Mouse (Mus musculus) embryonic stem cell, embryonic (primary cell): ENCODE data around the gene Gm19426.

Experiments
- CTCF ChIA-PET, 4 experiments: fragments of 300-600 bp in 2 of 4; fragments of 350-600 bp in 2 of 4; sonication (Branson Sonifier 250); formaldehyde crosslinking; loops; one replicate each; lab custom pipeline; 2022; ENCODE audit warnings: inconsistent platforms in 2 of 4; lab: Charles Lee
- POLR2A ChIA-PET, 4 experiments: fragments of 300-600 bp in 2 of 4; fragments of 350-600 bp in 2 of 4; sonication (Branson Sonifier 250); formaldehyde crosslinking; loops; one replicate each; lab custom pipeline; 2022; ENCODE audit warnings: antibody characterized with exemption in 4 of 4, inconsistent platforms in 1 of 4; lab: Charles Lee

Gene Gm19426

DNA sequence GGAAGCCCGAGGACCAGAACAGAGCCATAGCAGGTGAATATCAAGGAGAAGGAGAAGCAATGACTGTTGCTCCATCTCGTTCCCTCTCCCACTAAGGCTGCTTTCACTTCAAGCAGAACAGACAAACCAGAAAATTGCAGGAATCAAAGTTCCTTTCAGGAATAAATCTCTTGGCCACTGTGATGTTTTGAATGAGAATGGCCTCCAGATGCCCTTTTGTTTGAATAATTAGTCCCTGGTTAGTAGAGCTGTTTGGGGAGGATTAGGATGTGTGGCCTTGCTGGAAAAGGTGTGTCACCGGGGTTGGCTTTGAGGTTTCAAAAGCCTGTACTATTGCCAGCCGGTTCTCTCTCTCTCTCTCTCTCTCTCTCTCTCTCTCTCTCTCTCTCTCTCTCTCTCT, 18.8 kb upstream of the Gm19426 start:
- ChIA-PET CTCF (interaction anchor here (0.5 to 2.9 kb wide), 8 partner anchors 10 to 255 kb away, joined by 3 to 7 read pairs (median 4); no protein-coding TSS in a partner anchor), POLR2A (interaction anchor here (0.6 to 23.1 kb wide), 25 partner anchors 9 to 1390 kb away, joined by 3 to 652 read pairs (median 5); partner anchors contain the start of genes Serping1 (in 3 of the 4), Clp1 (in 2 of the 4), Gm19426 (in 2 of the 4) and Ube2l6 (in 1 of the 4))

DNA sequence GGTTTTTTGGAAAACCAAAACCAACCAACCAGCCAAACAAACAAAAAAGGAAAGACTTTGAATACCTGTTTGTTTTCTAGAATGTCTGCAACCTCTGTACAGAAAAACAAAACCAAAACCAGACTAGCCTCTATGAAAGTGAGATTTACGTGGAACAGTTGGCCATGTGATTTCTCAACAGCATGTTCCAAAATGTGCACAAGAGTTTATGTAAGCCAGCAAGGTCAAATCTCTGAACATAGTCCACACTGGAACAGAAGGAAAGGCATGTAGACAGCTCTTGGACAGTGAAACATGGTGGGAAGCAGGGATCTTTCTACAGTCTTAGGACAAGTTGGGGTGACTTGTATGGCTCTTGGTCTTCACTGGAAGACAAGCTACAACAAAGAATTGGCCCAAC, 18.4 kb upstream of the Gm19426 start:
- CTCF ChIA-PET, result interaction anchor here in 3 of 4 experiments (0.5 to 2.9 kb wide), 5 partner anchors 17 to 256 kb away, joined by 3 to 7 read pairs (median 3); no protein-coding TSS in a partner anchor
- POLR2A ChIA-PET, result interaction anchor here (0.6 to 23.1 kb wide), 19 partner anchors 13 to 183 kb away, joined by 3 to 652 read pairs (median 8); partner anchors contain the start of genes Serping1 (in 3 of the 4), Gm19426 (in 2 of the 4), Ube2l6 (in 1 of the 4) and Ypel4 (in 1 of the 4)

DNA sequence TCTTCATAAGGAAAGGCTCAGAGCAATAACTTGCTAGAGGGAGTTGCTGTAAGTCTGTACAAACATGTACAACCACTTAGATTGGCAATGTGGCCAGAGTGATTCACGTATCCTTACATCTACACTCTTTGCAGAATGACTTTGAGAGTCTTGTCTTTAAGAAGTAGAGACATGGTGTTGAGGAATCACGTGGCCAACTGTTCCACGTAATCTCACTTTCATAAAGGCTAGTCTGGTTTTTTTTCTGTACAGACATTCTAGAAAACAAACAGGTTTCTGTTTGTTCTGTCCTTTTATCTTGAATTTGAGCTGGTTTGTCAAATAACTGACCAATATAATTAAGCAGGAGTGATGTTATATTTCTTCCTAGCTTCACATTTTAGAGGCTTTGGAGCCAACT, 17.9 kb upstream of the Gm19426 start:
- ChIA-PET CTCF (interaction anchor here in 3 of 4 experiments (0.6 to 2.9 kb wide), 3 partner anchors 18 to 251 kb away, joined by 3 to 7 read pairs (median 4); no protein-coding TSS in a partner anchor), POLR2A (interaction anchor here in 2 of 4 experiments (0.6 to 23.1 kb wide), 9 partner anchors 13 to 46 kb away, joined by 3 to 652 read pairs (median 6); partner anchors contain the start of genes Gm19426 (in 2 of the 2), Serping1 (in 1 of the 2), Ube2l6 (in 1 of the 2) and Ypel4 (in 1 of the 2))

DNA sequence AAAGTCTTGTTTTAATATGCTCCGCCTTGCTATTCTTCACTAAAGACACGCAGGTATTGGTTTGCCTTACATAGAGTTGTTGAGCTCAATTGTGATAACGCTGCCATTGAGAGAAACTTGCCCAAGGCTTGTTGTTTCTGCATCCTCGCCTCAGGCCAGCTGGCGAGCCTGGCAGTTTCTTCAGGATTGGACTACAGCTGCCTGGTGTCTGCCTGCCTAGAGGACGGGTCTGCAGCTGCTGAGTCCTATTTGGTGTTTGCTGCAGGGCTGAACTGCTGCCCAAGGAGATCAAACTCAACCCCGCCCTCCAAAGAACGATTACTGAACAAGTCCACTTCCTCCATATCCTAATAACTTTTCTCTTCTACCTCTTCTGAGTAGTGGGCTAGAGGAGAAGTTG, 17.3 kb upstream of the Gm19426 start:
- POLR2A ChIA-PET, result interaction anchor here in 2 of 4 experiments (0.7 to 23.1 kb wide), 6 partner anchors 14 to 47 kb away, joined by 3 to 652 read pairs (median 10); partner anchors contain the start of genes Gm19426 (in 2 of the 2) and Ypel4 (in 1 of the 2)
- CTCF ChIA-PET, result interaction anchor here in 2 of 4 experiments (1.0 to 2.9 kb wide), 2 partner anchors 18 to 20 kb away, joined by 3 to 7 read pairs; no protein-coding TSS in a partner anchor

DNA sequence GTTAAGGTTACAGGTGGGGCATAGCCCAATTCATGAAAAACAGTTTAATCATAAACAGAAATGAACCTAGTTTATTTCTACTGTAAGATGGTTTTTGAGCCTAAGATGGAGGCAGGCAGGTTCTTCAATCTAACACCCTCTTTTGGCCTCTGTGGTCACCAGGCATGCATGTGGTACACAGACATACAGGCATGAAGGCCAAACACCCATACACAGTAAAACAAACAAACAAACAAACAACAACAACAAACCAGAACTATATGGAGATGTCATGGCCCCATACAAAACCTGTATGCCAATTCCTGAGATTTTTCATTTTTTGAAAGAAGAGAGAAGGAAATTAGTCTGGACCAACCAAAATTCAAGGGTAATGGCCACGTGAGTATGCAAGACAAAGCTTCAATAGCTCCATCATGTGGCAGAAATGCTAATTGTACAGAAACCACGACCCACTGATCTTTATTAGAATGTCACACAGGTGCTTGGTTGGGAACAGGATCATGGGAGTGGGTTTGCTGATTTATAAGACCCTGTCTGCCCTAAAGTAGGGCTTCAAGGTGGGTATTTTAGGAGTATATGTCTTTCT, 15.2 kb upstream of the Gm19426 start:
- ChIA-PET POLR2A (interaction anchor here (0.5 to 23.1 kb wide), 14 partner anchors 13 to 284 kb away, joined by 3 to 652 read pairs (median 5); partner anchors contain the start of genes Gm19426 (in 3 of the 4), Serping1 (in 3 of the 4), Ctnnd1 (in 1 of the 4) and Ube2l6 (in 1 of the 4)), CTCF (interaction anchor here (0.6 to 4.5 kb wide), 12 partner anchors 14 to 108 kb away, joined by 3 to 33 read pairs (median 4); partner anchors contain the start of gene Ube2l6 (in 1 of the 4))

DNA sequence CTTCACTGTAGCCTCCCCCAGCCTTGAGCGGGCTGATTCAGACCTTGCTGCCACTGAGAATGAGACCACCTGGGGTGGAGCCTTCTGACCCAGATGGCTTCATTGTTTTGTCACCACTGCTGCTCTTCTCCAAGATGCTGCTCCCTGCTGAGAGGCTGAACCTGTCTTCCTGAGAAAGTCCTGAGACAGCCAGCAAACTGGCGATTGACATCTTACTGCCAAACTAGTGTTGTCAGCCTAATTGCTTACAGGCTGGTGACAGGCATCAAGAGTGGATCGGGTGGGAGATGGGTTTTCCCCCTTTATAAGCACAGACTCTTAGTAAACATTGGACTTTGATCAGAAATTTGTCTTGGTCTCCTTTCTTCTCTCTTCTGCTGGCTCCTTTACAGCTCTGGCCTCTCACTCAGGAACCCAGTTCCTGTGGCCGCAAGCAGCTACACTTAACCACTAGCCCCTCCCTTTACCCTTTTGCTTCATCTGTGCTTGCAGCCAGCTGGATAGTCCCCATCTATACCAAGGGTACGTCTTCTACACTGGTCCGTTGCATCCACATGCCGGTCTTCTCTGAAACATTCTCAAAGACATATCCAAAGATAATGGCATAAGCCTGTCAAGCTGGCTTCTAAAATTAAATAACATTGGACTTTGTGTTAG, 13.7 kb upstream of the Gm19426 start:
- ChIA-PET CTCF (interaction anchor here (0.5 to 4.7 kb wide), 14 partner anchors 9 to 272 kb away, joined by 3 to 33 read pairs (median 3); partner anchors contain the start of gene Ube2l6 (in 1 of the 4)), POLR2A (interaction anchor here (0.7 to 23.6 kb wide), 19 partner anchors 2 to 178 kb away, joined by 3 to 652 read pairs (median 5); partner anchors contain the start of genes Gm19426 (in 3 of the 4), Ube2l6 (in 2 of the 4), Serping1 (in 1 of the 4) and Ypel4 (in 1 of the 4))

DNA sequence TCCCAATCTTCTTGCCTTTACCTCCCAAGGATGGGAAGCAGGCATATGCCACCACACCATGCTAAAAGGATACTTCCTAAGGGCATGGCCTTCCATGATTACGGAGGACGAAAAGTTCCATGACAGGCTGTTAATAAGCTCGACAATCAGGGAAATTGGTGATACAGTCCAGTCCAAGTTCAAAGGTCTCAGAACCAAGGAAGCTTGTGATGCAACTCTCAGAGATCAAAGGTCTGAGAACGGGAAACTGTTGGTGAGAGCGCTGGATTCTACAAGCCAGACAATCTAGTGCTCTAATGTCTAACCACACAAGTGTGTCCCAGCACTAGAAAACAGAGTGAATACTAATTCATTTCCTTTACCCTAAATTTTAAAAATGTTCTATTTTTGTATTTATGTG, 12.8 kb upstream of the Gm19426 start:
- POLR2A ChIA-PET, result interaction anchor here (0.6 to 23.6 kb wide), 19 partner anchors 2 to 992 kb away, joined by 3 to 652 read pairs (median 5); partner anchors contain the start of genes Gm19426 (in 3 of the 4), Clp1 (in 1 of the 4), Serping1 (in 1 of the 4) and Ube2l6 (in 1 of the 4)
- CTCF ChIA-PET, result interaction anchor here (0.5 to 4.7 kb wide), 15 partner anchors 10 to 273 kb away, joined by 3 to 33 read pairs (median 4); partner anchors contain the start of gene Ube2l6 (in 2 of the 4)

DNA sequence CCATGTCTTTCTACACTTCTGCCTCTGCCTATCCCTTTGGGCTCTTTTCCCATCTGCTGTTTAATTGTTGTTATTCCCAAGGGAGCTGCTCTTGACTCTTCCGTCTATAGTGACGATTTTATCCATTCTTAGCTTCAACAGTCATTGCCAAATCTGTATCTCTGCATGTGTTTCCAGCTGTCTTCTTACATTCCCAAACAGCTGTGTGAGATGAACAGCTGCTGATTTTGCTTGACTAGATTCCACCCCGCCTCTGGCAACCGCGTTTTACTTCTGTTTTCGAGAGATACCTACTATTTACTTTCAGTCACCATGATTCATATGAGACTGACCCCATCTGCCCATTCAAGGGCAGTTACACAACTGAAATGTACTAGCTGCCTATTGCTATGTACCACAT, 6.7 kb upstream of the Gm19426 start:
- POLR2A ChIA-PET, result interaction anchor here in 3 of 4 experiments (0.6 to 23.6 kb wide), 8 partner anchors 5 to 80 kb away, joined by 3 to 652 read pairs (median 6); partner anchors contain the start of genes Gm19426 (in 2 of the 3) and Ypel4 (in 1 of the 3)
- CTCF ChIA-PET, result interaction anchor here in 3 of 4 experiments (0.5 to 3.0 kb wide), 4 partner anchors 10 to 49 kb away, joined by 3 to 12 read pairs (median 5); partner anchors contain the start of gene Ube2l6 (in 1 of the 3)

DNA sequence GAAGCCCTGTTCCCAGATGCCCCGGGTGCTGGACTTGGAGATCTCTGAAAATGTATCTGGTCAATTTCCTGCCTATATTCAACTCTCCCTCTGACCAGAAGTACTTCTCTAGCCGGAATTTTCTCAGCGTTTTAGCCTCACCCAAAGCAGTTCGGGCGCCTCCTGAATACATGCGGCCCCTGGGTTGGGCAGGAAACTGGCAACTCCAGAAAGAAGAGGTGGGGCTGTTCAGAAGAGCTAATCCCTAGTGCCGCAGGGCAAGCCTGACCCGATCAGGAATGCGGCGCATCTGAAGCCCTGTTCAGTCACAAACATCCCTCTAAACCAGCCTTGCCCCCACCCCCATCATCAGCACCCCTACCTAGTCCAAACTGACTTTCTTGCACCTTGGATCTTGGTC, 671 bp upstream of the Gm19426 start:
- POLR2A ChIA-PET, result interaction anchor here (0.6 to 23.6 kb wide), 62 partner anchors 11 to 1805 kb away, joined by 3 to 679 read pairs (median 7); partner anchors contain the start of genes Clp1 (in 3 of the 4), Serping1 (in 3 of the 4), Slc43a1 (in 3 of the 4) and Selenoh (in 2 of the 4)
- CTCF ChIA-PET, result interaction anchor here in 3 of 4 experiments (0.7 to 1.7 kb wide), 6 partner anchors 12 to 289 kb away, joined by 3 to 7 read pairs (median 5); partner anchors contain the start of gene Ube2l6 (in 3 of the 3)

DNA sequence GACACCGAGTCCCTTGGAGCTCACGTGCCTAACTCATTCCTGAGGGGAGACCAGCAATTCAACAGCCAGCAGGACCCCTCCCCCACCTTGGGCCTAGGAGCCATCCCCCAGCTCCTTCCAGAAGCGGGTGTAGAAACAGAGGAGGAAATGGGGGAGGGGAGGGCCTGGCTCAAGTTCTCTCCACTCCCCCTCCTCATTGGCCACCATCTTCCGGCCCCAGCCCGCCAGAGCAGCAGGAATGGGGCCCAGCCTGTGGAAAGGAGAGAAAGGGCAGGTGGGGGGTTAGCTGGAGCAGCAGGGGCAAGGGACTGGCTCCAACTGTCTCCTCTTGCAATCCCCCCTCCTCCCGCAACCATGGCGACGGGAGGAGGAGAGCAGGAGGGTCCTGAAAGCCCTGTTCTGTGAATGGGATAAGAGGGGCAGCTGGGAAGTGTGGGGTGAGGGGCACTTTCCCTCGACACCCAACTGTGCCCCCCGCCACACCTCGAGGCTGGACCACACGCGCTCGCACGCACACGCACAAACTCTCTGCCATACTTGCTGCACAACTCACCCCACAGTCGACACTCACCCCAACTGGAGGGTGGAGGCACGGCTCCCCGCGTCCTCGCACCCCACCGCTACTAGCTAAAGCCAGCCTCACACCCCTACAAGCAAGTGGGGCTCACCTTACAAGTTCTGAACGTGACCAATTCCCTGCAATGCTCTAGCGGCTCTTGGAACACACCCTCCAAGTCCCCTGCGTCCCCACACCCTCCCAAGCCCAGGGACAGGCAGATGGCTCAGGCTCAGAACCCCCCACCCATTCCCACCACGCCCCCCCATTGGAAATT, 788 bp downstream of the Gm19426 start:
- ChIA-PET POLR2A (interaction anchor here (0.6 to 23.6 kb wide), 113 partner anchors 8 to 1032 kb away, joined by 3 to 679 read pairs (median 6); partner anchors contain the start of genes Ube2l6 (in 4 of the 4), Clp1 (in 3 of the 4), Serping1 (in 3 of the 4) and Slc43a1 (in 3 of the 4)), CTCF (interaction anchor here (0.6 to 5.8 kb wide), 20 partner anchors 10 to 491 kb away, joined by 3 to 70 read pairs (median 9); partner anchors contain the start of genes Ube2l6 (in 4 of the 4) and Slc43a1 (in 1 of the 4))

DNA sequence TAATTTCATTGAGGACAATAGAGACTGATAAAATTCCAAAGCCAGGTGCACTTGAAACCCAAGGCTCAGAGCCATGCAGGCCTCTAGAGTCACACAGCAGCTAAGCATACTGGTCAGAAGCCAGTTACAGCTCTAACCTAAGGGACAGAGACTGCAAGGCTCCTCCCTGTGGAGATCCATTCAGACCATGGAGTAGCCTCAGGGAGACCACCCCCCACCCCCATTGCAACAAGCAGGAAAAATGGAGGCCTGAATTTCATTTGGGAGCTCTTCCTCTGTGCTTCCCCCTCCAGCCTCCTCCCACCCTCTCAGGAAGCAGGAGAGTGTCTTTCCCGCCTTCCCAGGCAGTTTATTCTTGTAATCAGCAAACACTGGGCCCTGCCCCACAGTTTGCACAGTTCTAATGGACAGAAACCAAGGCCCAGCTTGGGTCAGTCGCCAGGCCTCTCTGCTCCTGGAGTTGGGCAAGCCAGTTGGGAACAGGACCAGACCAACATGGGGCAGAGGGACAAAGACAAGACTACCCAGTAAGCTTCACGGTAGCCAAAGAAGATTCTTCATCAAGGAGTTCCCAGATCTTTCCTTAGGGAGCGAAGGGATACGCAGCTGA, 1.5 kb downstream of the Gm19426 start:
- ChIA-PET CTCF (interaction anchor here (0.6 to 5.8 kb wide), 27 partner anchors 11 to 170 kb away, joined by 3 to 70 read pairs (median 5); partner anchors contain the start of genes Ube2l6 (in 4 of the 4), Serping1 (in 1 of the 4) and Slc43a1 (in 1 of the 4)), POLR2A (interaction anchor here (0.5 to 23.6 kb wide), 118 partner anchors 9 to 1031 kb away, joined by 3 to 679 read pairs (median 6); partner anchors contain the start of genes Ube2l6 (in 4 of the 4), Clp1 (in 3 of the 4), Gm28635 (in 3 of the 4) and Serping1 (in 3 of the 4))

DNA sequence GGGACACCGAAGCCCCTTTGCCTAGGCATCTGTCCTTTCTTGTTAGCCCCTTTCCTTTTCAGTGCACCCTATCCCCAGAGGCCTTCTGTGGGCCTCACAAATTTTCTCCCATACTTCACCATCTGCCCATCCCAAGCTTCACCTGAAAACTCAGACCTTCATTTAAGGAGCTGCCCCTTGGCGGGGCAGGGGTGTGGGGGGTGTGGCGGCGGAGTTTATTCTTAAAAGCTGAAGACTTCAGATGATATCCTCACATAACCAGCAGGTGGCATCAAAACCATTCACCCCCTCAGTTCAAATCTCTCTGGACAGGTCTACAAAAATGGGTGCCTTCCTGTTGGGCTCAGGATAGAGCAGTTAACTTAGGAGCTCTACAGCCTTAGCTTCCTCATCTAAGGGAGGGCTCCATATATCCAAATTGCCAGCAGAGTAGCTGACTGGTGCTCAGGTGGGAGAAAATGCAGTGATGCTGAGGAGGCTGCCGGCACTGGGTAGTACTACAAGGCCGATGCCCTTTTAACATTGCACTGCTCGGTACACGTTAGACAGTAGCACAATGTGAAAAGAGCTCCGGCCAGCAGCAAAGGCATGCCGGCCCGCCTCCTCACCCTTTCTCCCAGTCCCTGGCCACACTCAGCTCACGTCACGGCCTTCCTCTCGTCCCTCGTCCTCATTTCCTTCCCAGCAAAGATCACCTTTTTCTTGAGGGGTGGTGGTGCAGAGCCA, 2.7 kb downstream of the Gm19426 start:
- POLR2A ChIA-PET, result interaction anchor here (0.6 to 23.6 kb wide), 82 partner anchors 8 to 307 kb away, joined by 3 to 679 read pairs (median 7); partner anchors contain the start of genes Ube2l6 (in 4 of the 4), Clp1 (in 3 of the 4), Gm28635 (in 3 of the 4) and Serping1 (in 3 of the 4)

DNA sequence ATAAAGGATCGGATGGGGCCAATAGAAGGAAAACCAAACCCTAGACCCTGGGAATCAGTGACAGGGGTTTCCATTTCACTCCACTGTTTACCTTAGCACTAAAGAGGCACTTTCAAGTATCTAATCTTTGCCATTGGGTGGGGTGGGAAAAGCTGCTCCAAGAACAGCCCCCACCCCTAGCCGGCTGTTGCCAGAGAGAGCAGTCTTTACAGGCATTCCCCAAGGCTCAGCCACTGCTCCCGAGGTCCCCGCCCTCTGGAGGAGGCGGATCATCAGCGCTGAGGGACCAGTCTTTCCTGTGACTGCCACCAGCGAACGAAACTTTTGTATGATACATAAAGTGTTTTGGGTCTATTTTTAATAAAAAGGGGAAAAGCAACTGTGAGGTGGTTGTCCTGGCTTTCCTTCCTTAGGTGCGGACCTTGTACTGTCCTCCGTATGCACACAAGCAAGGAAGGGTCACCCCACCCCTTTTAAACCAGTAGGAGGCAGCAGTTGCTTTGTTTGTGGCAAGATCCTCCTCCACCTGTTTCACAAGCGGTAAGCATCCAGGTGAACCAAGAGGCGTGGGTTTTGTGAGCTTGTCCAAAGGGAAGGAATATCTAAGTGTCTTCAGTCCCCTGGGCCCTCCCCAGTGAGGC, 5.1 kb downstream of the Gm19426 start:
- ChIA-PET POLR2A (interaction anchor here (0.6 to 23.6 kb wide), 32 partner anchors 6 to 159 kb away, joined by 3 to 679 read pairs (median 18); partner anchors contain the start of genes Clp1 (in 3 of the 4), Serping1 (in 3 of the 4), Ube2l6 (in 3 of the 4) and Slc43a1 (in 1 of the 4)), CTCF (interaction anchor here (0.5 to 5.8 kb wide), 16 partner anchors 9 to 150 kb away, joined by 3 to 70 read pairs (median 12); partner anchors contain the start of gene Ube2l6 (in 4 of the 4))

More for the DNA sequence above, 2.7 kb downstream of the Gm19426 start:
- CTCF ChIA-PET, result interaction anchor here (0.6 to 5.8 kb wide), 45 partner anchors 9 to 267 kb away, joined by 3 to 70 read pairs (median 5); partner anchors contain the start of genes Ube2l6 (in 4 of the 4), Slc43a1 (in 2 of the 4) and Serping1 (in 1 of the 4)
